Mouse (Mus musculus) bone marrow, adult 2 months (tissue): ENCODE data around the gene Proser3.
"Not testable (repeated sequence)": the region's sequence is repeated elsewhere in the genome, so short reads cannot be mapped to it uniquely, and the experiment has no call there.

ENCODE experiments used
- CTCF ChIP-seq: fragments of 200-500 bp; IDR thresholded peaks from 2 replicates; pipeline ENCODE4 v1.5.1; 2011; ENCODE audit warnings: low read length, control low read depth; ENCODE audit not compliant: control insufficient read depth, insufficient read depth
- POLR2A ChIP-seq: fragments of 200-500 bp; IDR thresholded peaks from 2 replicates; pipeline ENCODE4 v1.6.1; 2011; ENCODE audit warnings: low read depth, mild to moderate bottlenecking, control low read depth, low read length, borderline replicate concordance; ENCODE audit not compliant: control insufficient read depth

- TF ChIP-seq POLR2A, CTCF: not testable (repeated sequence)
These were observed 56.5 kb downstream of the Proser3 start for GRCm38 (mm10) chr7:30495506-30496042.
